Mouse (Mus musculus): Measurements from ENCODE around the gene Psmb8.
"Not testable (repeated sequence)": the region's sequence is repeated elsewhere in the genome, so short reads cannot be mapped to it uniquely, and the experiment has no call there.

GRCm38 (mm10) chr17:34219801-34220200, 22.3 kb downstream of the Psmb8 start:
- not testable (repeated sequence) for TF ChIP-seq CTCF (IDR thresholded peaks at IDR 0.05; ENCODE audit: low read depth, low read length); GATA1 (IDR thresholded peaks at IDR 0.05; ENCODE audit: borderline replicate concordance, low read length)

Measured in G1E (cell line).